Mouse (Mus musculus) forebrain, embryonic 13.5 days (tissue): ENCODE results near the gene Fam19a2. TPM values are rescaled to one million over a fixed set of nuclear protein-coding genes. Genes with fewer than 3 reads are reported as not detected.

Experiments
- ATAC-seq: fragments of 200-750 bp; cut with Nextera tagmentation; 2 replicates; pipeline ENCODE4 v1.8.0; 2017
- H3K27ac ChIP-seq: fragments of 300-500 bp; sonication (generic); 2 replicates; pipeline ENCODE4 v1.5.1; 2015; ENCODE audit warnings: inconsistent platforms, mild to moderate bottlenecking, moderate library complexity
- H3K27me3 ChIP-seq: fragments of 300-500 bp; sonication (generic); 2 replicates; pipeline ENCODE4 v1.6.1; 2015; ENCODE audit warnings: mild to moderate bottlenecking, inconsistent platforms
- H3K36me3 ChIP-seq: fragments of 300-500 bp; sonication (generic); 2 replicates; pipeline ENCODE4 v1.6.1; 2015; ENCODE audit warnings: mild to moderate bottlenecking, inconsistent platforms; ENCODE audit not compliant: poor library complexity, severe bottlenecking
- H3K4me1 ChIP-seq: fragments of 300-500 bp; sonication (generic); 2 replicates; pipeline ENCODE4 v1.6.1; 2015; ENCODE audit warnings: inconsistent platforms
- H3K4me2 ChIP-seq: fragments of 300-500 bp; sonication (generic); 2 replicates; pipeline ENCODE4 v1.6.1; 2015; ENCODE audit warnings: inconsistent platforms, mild to moderate bottlenecking, moderate library complexity
- H3K4me3 ChIP-seq: fragments of 300-500 bp; sonication (generic); 2 replicates; pipeline ENCODE4 v1.5.1; 2015; ENCODE audit warnings: mild to moderate bottlenecking, inconsistent platforms
- H3K9ac ChIP-seq: fragments of 300-500 bp; sonication (generic); 2 replicates; pipeline ENCODE4 v1.6.1; 2015; ENCODE audit warnings: mild to moderate bottlenecking, inconsistent platforms
- H3K9me3 ChIP-seq: fragments of 300-500 bp; sonication (generic); replicated peaks from 2 replicates; pipeline ENCODE4 v1.6.1; 2016; ENCODE audit warnings: inconsistent platforms
- WGBS: fragments of 180-500 bp; shearing (Covaris S2); methylation state at CpG from one replicate; pipeline ENCODE4 v1.1.7; 2015; 5-methylcytosine and 5-hydroxymethylcytosine counted together
- polyA plus RNA-seq: library from polyadenylated mRNA; unstranded; fragments of >200 nt; fragmentation: Nextera tagmentation; extraction: Ambion mirVana; gene quantifications from 2 replicates; pipeline ENCODE4 v1.2.1, GENCODE M21; 2015

The Fam19a2 gene
- polyA plus RNA-seq, 1 experiment from 2014 or later, result 10.9 TPM

GRCm38 (mm10) chr10:123326271-123326670 is 62.5 kb downstream of the Fam19a2 start:
- Histone ChIP-seq H3K27ac (no peak overlapping the region), H3K9ac (no peak overlapping the region), H3K4me2 (no peak overlapping the region), H3K4me3 (no peak overlapping the region), H3K27me3 (no peaks in the 10 kb centered on the region), H3K4me1 (no peaks in the 10 kb centered on the region), H3K9me3 (no peaks in the 10 kb centered on the region), H3K36me3 (no peaks in the 10 kb centered on the region)
- WGBS, result 42% methylated on average over 3 of the region's 3 CpGs
- peak; percentile 36; the same call in 1 of the 2 replicates for ATAC-seq

- Histone ChIP-seq H3K36me3 (no peaks in the 10 kb centered on the region), H3K27ac (no peak overlapping the region), H3K9ac (no peak overlapping the region), H3K27me3 (no peaks in the 10 kb centered on the region), H3K4me2 (no peak overlapping the region), H3K4me1 (0 out of 2 replicates have a peak, but pooled peaks cover 4% of the 10 kb centered on the region), H3K9me3 (no peaks in the 10 kb centered on the region), H3K4me3 (no peak overlapping the region)
- 81% methylated on average over 5 of the region's 5 CpGs for WGBS
- no peak for ATAC-seq
Observed at GRCm38 (mm10) chr10:123341280-123341679, 77.5 kb downstream of the Fam19a2 start.

- peak; percentile 58; the same call in 1 of the 2 replicates for ATAC-seq
- Histone ChIP-seq H3K4me1 (0 out of 2 replicates have a peak, but pooled peaks cover 4% of the 10 kb centered on the region), H3K9me3 (no peaks in the 10 kb centered on the region), H3K9ac (no peak overlapping the region), H3K36me3 (no peaks in the 10 kb centered on the region), H3K4me2 (no peak overlapping the region), H3K27ac (no peak overlapping the region), H3K27me3 (no peaks in the 10 kb centered on the region), H3K4me3 (no peak overlapping the region)
- WGBS, result 28% methylated on average over 5 of the region's 5 CpGs
Observed at GRCm38 (mm10) chr10:123342591-123343236, 78.9 kb downstream of the Fam19a2 start.

GRCm38 (mm10) chr10:123346301-123346700 is 82.5 kb downstream of the Fam19a2 start:
- no peaks in the 10 kb centered on the region for H3K36me3 ChIP-seq
- H3K4me1 ChIP-seq, result no peaks in the 10 kb centered on the region
- H3K27me3 ChIP-seq, result no peaks in the 10 kb centered on the region
- H3K9ac ChIP-seq, result no peak overlapping the region
- WGBS, result 96% methylated on average over 8 of the region's 8 CpGs
- no peak overlapping the region for H3K4me3 ChIP-seq
- H3K27ac ChIP-seq, result no peak overlapping the region
- no peaks in the 10 kb centered on the region for H3K9me3 ChIP-seq
- no peak for ATAC-seq
- H3K4me2 ChIP-seq, result no peak overlapping the region

- Histone ChIP-seq H3K27ac (no peak overlapping the region), H3K9me3 (no peaks in the 10 kb centered on the region), H3K4me1 (no peaks in the 10 kb centered on the region), H3K4me3 (no peak overlapping the region), H3K36me3 (no peaks in the 10 kb centered on the region), H3K9ac (no peak overlapping the region), H3K4me2 (no peak overlapping the region), H3K27me3 (no peaks in the 10 kb centered on the region)
- WGBS, result 89% methylated on average over 5 of the region's 5 CpGs
- no peak for ATAC-seq
Observed at GRCm38 (mm10) chr10:123353667-123354066, 89.9 kb downstream of the Fam19a2 start.

- Histone ChIP-seq H3K27ac (no peak overlapping the region), H3K4me2 (no peak overlapping the region), H3K9me3 (no peaks in the 10 kb centered on the region), H3K4me1 (no peaks in the 10 kb centered on the region), H3K9ac (no peak overlapping the region), H3K4me3 (no peak overlapping the region), H3K27me3 (no peaks in the 10 kb centered on the region), H3K36me3 (no peaks in the 10 kb centered on the region)
- 93% methylated on average over 6 of the region's 6 CpGs for WGBS
- no peak for ATAC-seq
Observed at GRCm38 (mm10) chr10:123357010-123357409, 93.2 kb downstream of the Fam19a2 start.

GRCm38 (mm10) chr10:123360492-123360891 is 96.7 kb downstream of the Fam19a2 start:
- Histone ChIP-seq H3K36me3 (no peaks in the 10 kb centered on the region), H3K9ac (no peak overlapping the region), H3K27ac (no peak overlapping the region), H3K27me3 (no peaks in the 10 kb centered on the region), H3K4me2 (no peak overlapping the region), H3K9me3 (no peaks in the 10 kb centered on the region), H3K4me1 (no peaks in the 10 kb centered on the region), H3K4me3 (no peak overlapping the region)
- ATAC-seq, result no peak
- WGBS, result 89% methylated on average over 14 of the region's 14 CpGs

GRCm38 (mm10) chr10:123364628-123365027 is 100.8 kb downstream of the Fam19a2 start:
- no peak overlapping the region for H3K4me3 ChIP-seq
- no peaks in the 10 kb centered on the region for H3K4me1 ChIP-seq
- H3K9ac ChIP-seq, result no peak overlapping the region
- H3K36me3 ChIP-seq, result no peaks in the 10 kb centered on the region
- H3K27ac ChIP-seq, result no peak overlapping the region
- no peak for ATAC-seq
- no peaks in the 10 kb centered on the region for H3K9me3 ChIP-seq
- no peaks in the 10 kb centered on the region for H3K27me3 ChIP-seq
- no peak overlapping the region for H3K4me2 ChIP-seq
- WGBS, result 79% methylated on average over 4 of the region's 4 CpGs

- H3K4me2 ChIP-seq, result no peak overlapping the region
- no peaks in the 10 kb centered on the region for H3K9me3 ChIP-seq
- H3K9ac ChIP-seq, result no peak overlapping the region
- 88% methylated on average over 15 of the region's 15 CpGs for WGBS
- no peaks in the 10 kb centered on the region for H3K27me3 ChIP-seq
- H3K36me3 ChIP-seq, result no peaks in the 10 kb centered on the region
- H3K4me1 ChIP-seq, result no peaks in the 10 kb centered on the region
- H3K27ac ChIP-seq, result no peak overlapping the region
- H3K4me3 ChIP-seq, result no peak overlapping the region
- ATAC-seq, result no peak
Observed at GRCm38 (mm10) chr10:123367152-123367864, 103.5 kb downstream of the Fam19a2 start.

GRCm38 (mm10) chr10:123383277-123383676 is 119.5 kb downstream of the Fam19a2 start:
- Histone ChIP-seq H3K9ac (no peak overlapping the region), H3K4me2 (no peak overlapping the region), H3K4me3 (no peak overlapping the region), H3K9me3 (no peaks in the 10 kb centered on the region), H3K4me1 (no peaks in the 10 kb centered on the region), H3K36me3 (no peaks in the 10 kb centered on the region), H3K27ac (no peak overlapping the region), H3K27me3 (no peaks in the 10 kb centered on the region)
- peak; percentile 59; the same call in 1 of the 2 replicates for ATAC-seq
- WGBS, result 20% methylated on average over 2 of the region's 2 CpGs

GRCm38 (mm10) chr10:123385641-123386040 is 121.8 kb downstream of the Fam19a2 start:
- H3K4me2 ChIP-seq, result no peak overlapping the region
- H3K27ac ChIP-seq, result no peak overlapping the region
- no peaks in the 10 kb centered on the region for H3K4me1 ChIP-seq
- ATAC-seq, result no peak
- no peaks in the 10 kb centered on the region for H3K27me3 ChIP-seq
- no peak overlapping the region for H3K4me3 ChIP-seq
- H3K36me3 ChIP-seq, result no peaks in the 10 kb centered on the region
- no peak overlapping the region for H3K9ac ChIP-seq
- H3K9me3 ChIP-seq, result no peaks in the 10 kb centered on the region
- WGBS, result 85% methylated on average over 6 of the region's 6 CpGs

- H3K27me3 ChIP-seq, result no peaks in the 10 kb centered on the region
Observed at GRCm38 (mm10) chr10:123395429-123395828, 131.6 kb downstream of the Fam19a2 start.

More at GRCm38 (mm10) chr10:123395429-123395828, 131.6 kb downstream of the Fam19a2 start:
- H3K4me2 ChIP-seq, result no peak overlapping the region
- no peak for ATAC-seq
- no peaks in the 10 kb centered on the region for H3K9me3 ChIP-seq
- WGBS, result 83% methylated on average over 9 of the region's 9 CpGs
- no peak overlapping the region for H3K4me3 ChIP-seq
- H3K27ac ChIP-seq, result no peak overlapping the region
- peaks cover 5% of the 10 kb centered on the region; the same call in 1 of the 2 replicates for H3K4me1 ChIP-seq
- no peak overlapping the region for H3K9ac ChIP-seq
- H3K36me3 ChIP-seq, result no peaks in the 10 kb centered on the region
